In the genomic region with DNA sequence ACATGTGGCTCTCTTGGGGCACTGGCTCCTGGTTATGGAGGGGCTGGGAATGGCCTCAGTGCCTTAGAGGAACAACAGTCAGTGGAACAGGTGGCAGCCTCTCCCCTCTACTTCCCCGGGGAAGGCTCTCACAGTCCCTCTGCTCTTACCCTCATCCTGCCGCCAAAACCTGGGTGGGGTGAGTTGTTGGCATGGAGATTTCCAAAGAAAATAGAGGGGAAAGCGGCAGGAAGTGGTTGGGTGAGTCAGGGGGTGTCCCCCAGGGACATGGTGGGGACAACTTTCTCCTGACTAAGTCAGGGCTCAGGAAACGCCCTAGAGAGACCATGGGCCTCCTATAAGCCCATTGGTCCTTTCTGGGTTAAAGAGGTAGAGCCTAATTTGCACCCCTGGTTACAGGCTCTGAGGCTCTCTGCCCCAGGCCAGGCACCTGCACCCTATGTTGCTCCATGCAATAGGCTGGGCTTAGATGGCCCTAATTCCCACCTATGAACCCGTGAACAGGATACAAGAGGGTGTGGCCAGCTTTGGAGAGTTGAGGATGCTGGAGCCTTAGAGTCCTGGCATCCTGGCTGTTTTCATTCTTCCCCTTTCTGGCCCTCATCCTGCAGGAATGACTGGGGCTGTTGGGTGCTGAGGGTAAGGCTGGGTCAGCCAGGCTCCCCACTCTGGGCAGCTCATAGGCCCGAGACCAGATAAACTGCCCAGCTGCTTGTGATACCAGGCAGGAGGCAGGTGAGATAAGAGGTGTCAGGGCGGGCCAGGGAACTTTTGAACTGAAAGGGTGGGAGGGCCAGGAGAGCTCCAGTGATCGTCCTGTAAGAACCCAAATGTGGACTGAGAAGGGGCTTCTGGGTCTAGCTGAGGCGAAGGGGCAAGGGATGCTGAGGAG, we compare ENCODE assay signal across 13 mouse cellular contexts. TPM values are rescaled to one million over a fixed set of nuclear protein-coding genes. Genes with fewer than 3 reads are reported as not detected.
DNase-seq lines count a peak whose midpoint lies in the region; ATAC-seq and TF ChIP-seq lines count a peak whose summit lies in the region.
"Had no signal": no experiment of that assay in that cellular context is flagged by ENCODE, and none has a peak within 500 bp of the region (broad histone marks: within the 10 kb centered on the region; RNA-seq: fewer than 3 reads in every experiment).

No protein-coding gene starts in this region.

- peak overlapping the region; percentile 75 for H3K27ac ChIP-seq in kidney, adult 2 months (ENCODE audit: insufficient read depth, low read depth, low read length)
- peak overlapping the region; percentile 91 for H3K27ac ChIP-seq in bone marrow, adult 2 months (ENCODE audit: control insufficient read depth, insufficient read depth, low read depth, low read length, poor library complexity)
- no peak overlapping the region for H3K27ac ChIP-seq in heart, embryonic 16.5 days (ENCODE audit: low read length)
- H3K27ac ChIP-seq in liver, postnatal 0 days (ENCODE audit: low read depth): peak overlapping the region; percentile 88

- no peak overlapping the region for H3K9ac ChIP-seq in heart, embryonic 16.5 days (ENCODE audit: low read length)
- peak overlapping the region; percentile 78 for H3K9ac ChIP-seq in liver, postnatal 0 days (replicated peaks)

- peak overlapping the region; percentile 47 for H3K4me2 ChIP-seq in heart, embryonic 16.5 days (ENCODE audit: low read depth, low read length)
- H3K4me2 ChIP-seq in liver, postnatal 0 days (ENCODE audit: low read depth, low read length): peak overlapping the region; percentile 79
- H3K4me2 ChIP-seq: midbrain, embryonic 11.5 days had no signal

- peak overlapping the region; percentile 48 for H3K4me3 ChIP-seq in kidney, adult 2 months (ENCODE audit: insufficient read depth, low read depth, low read length)
- peak overlapping the region; percentile 92 for H3K4me3 ChIP-seq in bone marrow, adult 2 months (replicated peaks; ENCODE audit: control insufficient read depth, low read depth, low read length)
- peak overlapping the region; percentile 37 for H3K4me3 ChIP-seq in heart, embryonic 16.5 days (ENCODE audit: low read length)
- H3K4me3 ChIP-seq in liver, postnatal 0 days (ENCODE audit: low read depth, low read length): peak overlapping the region; percentile 56

- H3K36me3 ChIP-seq in kidney, adult 2 months (ENCODE audit: control insufficient read depth, insufficient read depth, low read length): no peaks in the 10 kb centered on the region
- no peaks in the 10 kb centered on the region for H3K36me3 ChIP-seq in heart, embryonic 16.5 days (ENCODE audit: control insufficient read depth, insufficient read depth)
- H3K36me3 ChIP-seq in liver, postnatal 0 days (replicated peaks; ENCODE audit: insufficient read depth, low read length): peaks cover 13% of the 10 kb centered on the region; the same call in 1 of the 2 replicates

- H3K4me1 ChIP-seq in kidney, adult 2 months (ENCODE audit: control insufficient read depth, insufficient read depth, low read length): peaks cover 5% of the 10 kb centered on the region; the same call in 1 of the 2 replicates
- H3K4me1 ChIP-seq in bone marrow, adult 2 months (ENCODE audit: control insufficient read depth, insufficient read depth, low read length): no peaks in the 10 kb centered on the region; the same call in 1 of the 2 replicates
- peaks cover 42% of the 10 kb centered on the region for H3K4me1 ChIP-seq in heart, embryonic 16.5 days (ENCODE audit: control insufficient read depth, insufficient read depth, low read length)
- H3K4me1 ChIP-seq in liver, postnatal 0 days (ENCODE audit: insufficient read depth): peaks cover 39% of the 10 kb centered on the region

- no peaks in the 10 kb centered on the region for H3K9me3 ChIP-seq in heart, embryonic 16.5 days (replicated peaks; ENCODE audit: control insufficient read depth, low read length)
- no peaks in the 10 kb centered on the region for H3K9me3 ChIP-seq in liver, postnatal 0 days (ENCODE audit: low read length)

- DNase-seq in kidney, adult 2 months: no peak
- no peak for DNase-seq in kidney, adult 9 months
- DNase-seq in liver, postnatal 0 days: peak; percentile 66
- no peak for DNase-seq in adrenal gland, postnatal 10 days
- no peak for DNase-seq in embryo, embryonic 10.5 days (ENCODE audit: low spot score)
- no peak for DNase-seq in ovary, postnatal 36 days (ENCODE audit: low spot score)
- DNase-seq: layer of hippocampus, postnatal 36 days; thymus, adult 18-20 months had no signal

- WGBS in kidney, adult 2 months: 61% methylated on average over 9 of the region's 9 CpGs
- whole genome bisulfite sequencing in bone marrow, adult 2 months: 42% methylated on average over 9 of the region's 9 CpGs
- 64% methylated on average over 9 of the region's 9 CpGs for WGBS in heart, embryonic 16.5 days
- 44% methylated on average over 9 of the region's 9 CpGs for WGBS in liver, postnatal 0 days (ENCODE audit: insufficient replicate concordance)

- TF ChIP-seq CTCF in kidney, adult 2 months (conservative IDR thresholded peaks at IDR 0.05; ENCODE audit: insufficient read depth, insufficient read length, low read depth, low read length): no peak
- TF ChIP-seq CTCF in bone marrow, adult 2 months (IDR thresholded peaks at IDR 0.05; ENCODE audit: control insufficient read depth, insufficient read depth, low read length): no peak
- no peak for TF ChIP-seq CTCF in liver, postnatal 0 days (IDR thresholded peaks at IDR 0.05; ENCODE audit: low read depth)

- no peak for ATAC-seq in heart, embryonic 16.5 days (replicated peaks; ENCODE audit: extremely low read depth, insufficient read depth, low FRiP score)
- peak; percentile 84 for ATAC-seq in liver, postnatal 0 days
- ATAC-seq: activated CD4-positive, CD25-positive, alpha-beta regulatory T cell, adult 4 months had no signal

- H3K27me3 ChIP-seq in kidney, adult 2 months (replicated peaks; ENCODE audit: control insufficient read depth, insufficient read depth, low read length): no peaks in the 10 kb centered on the region
- no peaks in the 10 kb centered on the region for H3K27me3 ChIP-seq in heart, embryonic 16.5 days (ENCODE audit: control insufficient read depth, insufficient read depth, low read length)
- no peaks in the 10 kb centered on the region for H3K27me3 ChIP-seq in liver, postnatal 0 days (ENCODE audit: insufficient read depth, low read length)

- TF ChIP-seq EP300 in liver, postnatal 0 days (IDR thresholded peaks at IDR 0.05; ENCODE audit: low read depth): peak; percentile 97

- no peak for TF ChIP-seq POLR2A in kidney, adult 2 months (IDR thresholded peaks at IDR 0.05; ENCODE audit: low read depth, low read length)
- peak; percentile 69; the same call in 1 of the 2 replicates for TF ChIP-seq POLR2A in bone marrow, adult 2 months (IDR thresholded peaks at IDR 0.05; ENCODE audit: borderline replicate concordance, control insufficient read depth, low read depth, low read length)

RNA-seq across cellular contexts. Expression of a gene that starts 2.9 kb away (rescaled TPM):
- 1,148 and 1,467 TPM in 2 replicates for polyA plus RNA-seq in kidney, adult 2 months (2012; rRNA removed)
- 226 and 325 TPM in 2 replicates for polyA plus RNA-seq in bone marrow, adult 2 months (2011; ENCODE audit: insufficient read depth, insufficient read length, low replicate concordance, missing spikeins)
- 59.2 and 62.7 TPM in 2 replicates for polyA plus RNA-seq in heart, embryonic 16.5 days (2015; fragmentation: Nextera tagmentation; extraction: Ambion mirVana)
- 134 and 135 TPM in 2 replicates for polyA plus RNA-seq in liver, postnatal 0 days (2015; fragmentation: Nextera tagmentation; extraction: Ambion mirVana)
- total RNA-seq in adrenal gland, postnatal 10 days (2021): 100 to 1,000 TPM; 190 to 302 TPM

RNA-seq across cellular contexts. Expression of a gene that starts 36.9 kb away (rescaled TPM):
- polyA plus RNA-seq in kidney, adult 2 months (2012; rRNA removed): 0.36 and 0.61 TPM in 2 replicates
- polyA plus RNA-seq in bone marrow, adult 2 months (2011; ENCODE audit: insufficient read depth, insufficient read length, low replicate concordance, missing spikeins): not detected in 2 replicates
- not detected in 2 replicates for polyA plus RNA-seq in heart, embryonic 16.5 days (2015; fragmentation: Nextera tagmentation; extraction: Ambion mirVana)
- 0.08 and 0.09 TPM in 2 replicates for polyA plus RNA-seq in liver, postnatal 0 days (2015; fragmentation: Nextera tagmentation; extraction: Ambion mirVana)
- not detected for total RNA-seq in adrenal gland, postnatal 10 days (2021)
- total RNA-seq: common myeloid progenitor, adult 5-6 weeks; layer of hippocampus, postnatal 36 days had no signal
- polyA plus RNA-seq: activated CD4-positive, CD25-positive, alpha-beta regulatory T cell, adult 4 months; midbrain, embryonic 11.5 days had no signal

Comparison
In these comparisons a context has a peak if more than half of its experiments do, and no peak if none do; other contexts are left out.
1. H3K4me3 ChIP-seq: peak in every context shown above with its lines; median percentile 92 in bone marrow, adult 2 months; 56 in liver, postnatal 0 days; 48 in kidney, adult 2 months; 37 in heart, embryonic 16.5 days.